Mouse (Mus musculus): ENCODE results near the gene Specc1. TPM values are rescaled to one million over a fixed set of nuclear protein-coding genes. Genes with fewer than 3 reads are reported as not detected.

The Specc1 gene
- total and polyA plus RNA-seq, 3 experiments = 2.5 to 5.8 TPM; not detected in 1

- no peak overlapping the region for H3K9ac ChIP-seq (ENCODE audit: control insufficient read depth, low read depth, low read length, poor library complexity, severe bottlenecking)
- no peaks in the 10 kb centered on the region for H3K9me3 ChIP-seq (replicated peaks; ENCODE audit: insufficient read depth, low read length)
- no peaks in the 10 kb centered on the region for H3K27me3 ChIP-seq (ENCODE audit: control insufficient read depth in 1 of 2, insufficient read depth in 2 of 2, low read length in 2 of 2)
- peaks cover 0 to 23% of the 10 kb centered on the region in 2 experiments; a peak in 2 of 4 replicates for H3K36me3 ChIP-seq (ENCODE audit: control insufficient read depth in 1 of 2, insufficient read depth in 2 of 2, low read length in 2 of 2)
- DNase-seq (ENCODE audit: low read depth, low spot score) = no peak
- no peaks in the 10 kb centered on the region for H3K79me2 ChIP-seq (ENCODE audit: control insufficient read depth, insufficient read depth, low read length, poor library complexity)
- H3K27ac ChIP-seq (ENCODE audit: control insufficient read depth, low read depth, low read length) = no peak overlapping the region
- peaks cover 6 to 23% of the 10 kb centered on the region in 2 experiments; a peak in 3 of 4 replicates for H3K4me1 ChIP-seq (ENCODE audit: control insufficient read depth in 1 of 2, insufficient read depth in 2 of 2, low read length in 2 of 2)
- H3K4me3 ChIP-seq (ENCODE audit: control insufficient read depth in 1 of 2, insufficient read depth in 1 of 2, low read depth in 2 of 2, low read length in 2 of 2) = no peak overlapping the region
- TF ChIP-seq ZKSCAN1 (IDR thresholded peaks at IDR 0.05; ENCODE audit: low read depth, low read length) (no peak), USF1 (IDR thresholded peaks at IDR 0.05; ENCODE audit: low read depth, low read length) (peak; percentile 82)
Measured at GRCm38 (mm10) chr11:61967034-61967433, 10.5 kb downstream of the Specc1 start.

DNA sequence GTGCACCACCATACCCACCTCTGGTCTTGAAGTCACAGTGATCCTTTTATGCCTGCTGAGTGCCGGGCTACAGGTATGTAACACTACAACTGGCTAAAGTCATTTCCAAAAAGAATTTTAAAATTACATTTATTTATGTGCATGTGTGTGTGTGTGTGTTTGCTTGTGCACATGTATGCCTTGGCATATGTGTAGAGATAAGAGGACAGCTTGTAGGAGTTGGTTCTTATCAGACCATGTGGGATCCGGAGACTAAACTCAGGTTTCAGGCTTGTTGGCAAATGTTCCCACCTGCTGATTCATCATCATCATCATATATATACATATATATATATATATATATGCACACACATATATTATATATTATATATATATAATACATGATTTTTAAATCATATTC, 12.3 kb downstream of the Specc1 start:
- H3K9ac ChIP-seq (ENCODE audit: control insufficient read depth, low read depth, low read length, poor library complexity, severe bottlenecking) = no peak overlapping the region

DNA sequence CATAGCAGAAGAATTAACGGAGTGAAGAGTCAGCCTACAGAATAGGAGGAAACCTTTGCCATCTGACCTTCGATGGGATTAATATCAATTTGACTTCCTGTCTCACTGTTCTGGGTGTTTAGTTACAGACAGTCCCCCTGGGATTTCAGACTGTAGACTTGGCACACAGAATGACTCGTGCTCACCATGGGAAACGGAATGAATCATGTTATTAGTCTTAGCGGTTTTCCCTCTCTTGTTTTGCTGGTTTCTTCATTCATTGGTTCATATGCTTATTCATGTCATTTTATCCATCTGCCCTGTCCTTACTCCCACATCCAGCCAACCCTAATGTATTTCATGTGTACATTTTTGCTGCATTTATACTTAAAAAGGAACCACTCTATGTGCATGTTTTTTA, 14.3 kb downstream of the Specc1 start:
- DNase-seq (ENCODE audit: low read depth, low spot score) = no peak
- no peak overlapping the region for H3K9ac ChIP-seq (ENCODE audit: control insufficient read depth, low read depth, low read length, poor library complexity, severe bottlenecking)
- H3K4me1 ChIP-seq (ENCODE audit: control insufficient read depth in 1 of 2, insufficient read depth in 2 of 2, low read length in 2 of 2) = peaks cover 0 to 6% of the 10 kb centered on the region in 2 experiments; a peak in 3 of 4 replicates
- no peak overlapping the region for H3K4me3 ChIP-seq (ENCODE audit: control insufficient read depth in 1 of 2, insufficient read depth in 1 of 2, low read depth in 2 of 2, low read length in 2 of 2)
- no peak overlapping the region for H3K27ac ChIP-seq (ENCODE audit: control insufficient read depth, low read depth, low read length)
- no peaks in the 10 kb centered on the region for H3K9me3 ChIP-seq (replicated peaks; ENCODE audit: insufficient read depth, low read length)
- H3K36me3 ChIP-seq (ENCODE audit: control insufficient read depth in 1 of 2, insufficient read depth in 2 of 2, low read length in 2 of 2) = peaks cover 0 to 7% of the 10 kb centered on the region in 2 experiments; a peak in 2 of 4 replicates
- H3K79me2 ChIP-seq (ENCODE audit: control insufficient read depth, insufficient read depth, low read length, poor library complexity) = no peaks in the 10 kb centered on the region
- no peaks in the 10 kb centered on the region for H3K27me3 ChIP-seq (ENCODE audit: control insufficient read depth in 1 of 2, insufficient read depth in 2 of 2, low read length in 2 of 2)
- TF ChIP-seq MXI1 (IDR thresholded peaks at IDR 0.05; ENCODE audit: low read depth, low read length) = no peak
- TF ChIP-seq CHD2 (IDR thresholded peaks at IDR 0.05; ENCODE audit: low read length) = no peak
- TF ChIP-seq TCF12 (IDR thresholded peaks at IDR 0.05; ENCODE audit: low read depth, low read length) = no peak
- no peak for TF ChIP-seq MYB (IDR thresholded peaks at IDR 0.05; ENCODE audit: low read depth, low read length)
- no peak for TF ChIP-seq NELFE (IDR thresholded peaks at IDR 0.05; ENCODE audit: low read depth, low read length)

More for the DNA sequence above, 12.3 kb downstream of the Specc1 start:
- Histone ChIP-seq H3K4me3 (ENCODE audit: control insufficient read depth in 1 of 2, insufficient read depth in 1 of 2, low read depth in 2 of 2, low read length in 2 of 2) (no peak overlapping the region), H3K27me3 (ENCODE audit: control insufficient read depth in 1 of 2, insufficient read depth in 2 of 2, low read length in 2 of 2) (no peaks in the 10 kb centered on the region), H3K27ac (ENCODE audit: control insufficient read depth, low read depth, low read length) (no peak overlapping the region), H3K4me1 (ENCODE audit: control insufficient read depth in 1 of 2, insufficient read depth in 2 of 2, low read length in 2 of 2) (peaks cover under 1 to 14% of the 10 kb centered on the region in 2 experiments; a peak in 3 of 4 replicates), H3K79me2 (ENCODE audit: control insufficient read depth, insufficient read depth, low read length, poor library complexity) (no peaks in the 10 kb centered on the region), H3K36me3 (ENCODE audit: control insufficient read depth in 1 of 2, insufficient read depth in 2 of 2, low read length in 2 of 2) (peaks cover 0 to 10% of the 10 kb centered on the region in 2 experiments; a peak in 2 of 4 replicates), H3K9me3 (replicated peaks; ENCODE audit: insufficient read depth, low read length) (no peaks in the 10 kb centered on the region)
- no peak for TF ChIP-seq ELF1 (IDR thresholded peaks at IDR 0.05; ENCODE audit: low read depth, low read length)
- no peak for TF ChIP-seq POLR2A (IDR thresholded peaks at IDR 0.05; ENCODE audit: control insufficient read depth in 1 of 2, insufficient read depth in 1 of 2, low read depth in 1 of 2, low read length in 2 of 2, poor library complexity in 1 of 2)
- TF ChIP-seq MAZ (IDR thresholded peaks at IDR 0.05; ENCODE audit: low read depth, low read length) = no peak
- TF ChIP-seq MXI1 (IDR thresholded peaks at IDR 0.05; ENCODE audit: low read depth, low read length) = peak; percentile 55; the same call in 1 of the 2 replicates
- peak; percentile 84 for TF ChIP-seq TCF12 (IDR thresholded peaks at IDR 0.05; ENCODE audit: low read depth, low read length)
- no peak for TF ChIP-seq SMC3 (IDR thresholded peaks at IDR 0.05; ENCODE audit: low read depth, low read length)
- TF ChIP-seq NELFE (IDR thresholded peaks at IDR 0.05; ENCODE audit: low read depth, low read length) = no peak
- TF ChIP-seq RAD21 (IDR thresholded peaks at IDR 0.05; ENCODE audit: low read depth, low read length) = no peak
- TF ChIP-seq MYC (IDR thresholded peaks at IDR 0.05; ENCODE audit: low read depth, low read length) = peak; percentile 80; the same call in 1 of the 2 replicates
- no peak for TF ChIP-seq CHD2 (IDR thresholded peaks at IDR 0.05; ENCODE audit: low read length)
- TF ChIP-seq CHD1 (IDR thresholded peaks at IDR 0.05; ENCODE audit: low read depth, low read length) = no peak
- TF ChIP-seq TAL1 (IDR thresholded peaks at IDR 0.05; ENCODE audit: low read length) = peak; percentile 48
- peak; percentile 51; the same call in 1 of the 2 replicates for TF ChIP-seq SIN3A (IDR thresholded peaks at IDR 0.05; ENCODE audit: low read length)
- peak; percentile 73 for TF ChIP-seq BHLHE40 (IDR thresholded peaks at IDR 0.05; ENCODE audit: borderline replicate concordance, low read depth, low read length)
- TF ChIP-seq EP300 (IDR thresholded peaks at IDR 0.05; ENCODE audit: low read depth in 1 of 2, low read length in 2 of 2) = peak; percentile 62 to 76; a peak in 3 of 4 replicates
- TF ChIP-seq MAX (IDR thresholded peaks at IDR 0.05; ENCODE audit: low read length) = peak; percentile 75
- TF ChIP-seq GATA1 (IDR thresholded peaks at IDR 0.05; ENCODE audit: low read depth, low read length) = peak; percentile 83
- TF ChIP-seq ETS1 (IDR thresholded peaks at IDR 0.05; ENCODE audit: low read depth, low read length) = peak; percentile 94
- TF ChIP-seq NRF1 (IDR thresholded peaks at IDR 0.05; ENCODE audit: insufficient read depth, low read depth, low read length, poor library complexity, severe bottlenecking) = no peak
- peak; percentile 61 for DNase-seq (ENCODE audit: low read depth, low spot score)
